Mouse (Mus musculus): ENCODE data around the gene Sytl1.

GRCm38 (mm10) chr4:133237911-133238310, 25.0 kb downstream of the Sytl1 start:
- TF ChIP-seq GATA1 (IDR thresholded peaks at IDR 0.05; ENCODE audit: low read length) (no peak), TAL1 (IDR thresholded peaks at IDR 0.05; ENCODE audit: low read length) (no peak)
